ENCODE assay signal across 15 mouse cellular contexts in the genomic region with DNA sequence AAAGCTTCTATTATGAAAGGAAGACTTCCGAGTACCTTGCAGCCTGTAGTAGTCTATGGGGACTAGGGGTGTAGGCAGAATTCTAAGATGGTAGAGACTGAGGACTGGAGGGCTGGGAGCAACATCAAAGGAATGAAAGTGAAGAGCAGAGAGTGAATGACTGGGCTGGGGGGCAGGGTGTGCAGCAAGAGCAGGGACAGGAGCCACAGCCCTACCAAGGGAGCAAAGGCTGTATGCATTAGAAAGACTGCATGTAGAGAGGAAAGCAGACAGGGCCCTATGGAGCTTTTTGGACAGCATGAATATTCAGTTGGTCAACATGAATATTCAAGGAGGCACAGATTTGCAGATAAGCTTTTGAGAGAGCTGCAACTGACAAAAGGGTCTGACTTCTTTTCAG.
"Had no signal": no experiment of that assay in that cellular context is flagged by ENCODE, and none has a peak within 500 bp of the region (broad histone marks: within the 10 kb centered on the region; RNA-seq: fewer than 3 reads in every experiment).

No protein-coding gene starts in this region.

- H3K4me1 ChIP-seq: intestine, embryonic 15.5 days; limb, embryonic 10.5 days; liver, embryonic 15.5 days had no signal

- H3K27me3 ChIP-seq: intestine, embryonic 15.5 days; liver, embryonic 15.5 days; neural tube, embryonic 15.5 days had no signal

- DNase-seq: kidney, adult 18-20 months; kidney, postnatal 10 days; kidney, postnatal 4 days; lung, adult 2 months; lung, postnatal 4 days; right cerebral cortex, adult 18-20 months; thymus, postnatal 4 days had no signal

- H3K4me3 ChIP-seq: intestine, embryonic 15.5 days; limb, embryonic 10.5 days; liver, embryonic 15.5 days; myocyte; neural tube, embryonic 15.5 days had no signal

- H3K9ac ChIP-seq: intestine, embryonic 15.5 days; liver, embryonic 15.5 days; neural tube, embryonic 15.5 days had no signal

- H3K4me2 ChIP-seq: intestine, embryonic 15.5 days; liver, embryonic 11.5 days; liver, embryonic 15.5 days; neural tube, embryonic 15.5 days had no signal

- H3K27ac ChIP-seq: intestine, embryonic 15.5 days; limb, embryonic 10.5 days; liver, embryonic 15.5 days; neural tube, embryonic 15.5 days; stomach, postnatal 0 days had no signal

- H3K36me3 ChIP-seq: intestine, embryonic 15.5 days; limb, embryonic 10.5 days; liver, embryonic 15.5 days; neural tube, embryonic 15.5 days had no signal

- ATAC-seq: intestine, embryonic 15.5 days; lung, postnatal 0 days had no signal

- H3K9me3 ChIP-seq: intestine, embryonic 15.5 days; limb, embryonic 10.5 days; liver, embryonic 15.5 days; neural tube, embryonic 15.5 days had no signal
